Mouse (Mus musculus) bone marrow, adult 2 months (tissue): ENCODE results near the gene Cacna2d2. TPM values are rescaled to one million over a fixed set of nuclear protein-coding genes. Genes with fewer than 3 reads are reported as not detected.
A peak's percentile ranks its signal among the peaks of the same experiment; 100 is the strongest.

ENCODE experiments used
- H3K27ac ChIP-seq: fragments of 200-500 bp; 2 replicates; pipeline ENCODE4 v1.5.1; 2012; ENCODE audit warnings: low read depth, mild to moderate bottlenecking, control low read depth, inconsistent platforms, low read length; ENCODE audit not compliant: control insufficient read depth, poor library complexity, insufficient read depth
- H3K4me1 ChIP-seq: fragments of 200-500 bp; 2 replicates; pipeline ENCODE4 v1.6.1; 2011; ENCODE audit warnings: low read length; ENCODE audit not compliant: control insufficient read depth, insufficient read depth
- H3K4me3 ChIP-seq: fragments of 200-500 bp; replicated peaks from 2 replicates; pipeline ENCODE3; 2011; ENCODE audit warnings: mild to moderate bottlenecking, low read depth, low read length, control low read depth; ENCODE audit not compliant: control insufficient read depth
- CTCF ChIP-seq: fragments of 200-500 bp; IDR thresholded peaks from 2 replicates; pipeline ENCODE4 v1.5.1; 2011; ENCODE audit warnings: low read length, control low read depth; ENCODE audit not compliant: control insufficient read depth, insufficient read depth
- POLR2A ChIP-seq: fragments of 200-500 bp; IDR thresholded peaks from 2 replicates; pipeline ENCODE4 v1.6.1; 2011; ENCODE audit warnings: low read depth, mild to moderate bottlenecking, control low read depth, low read length, borderline replicate concordance; ENCODE audit not compliant: control insufficient read depth
- WGBS: fragments of 180-500 bp; shearing (Covaris S2); methylation state at CpG from one replicate; pipeline ENCODE4 v1.1.7; 2018; 5-methylcytosine and 5-hydroxymethylcytosine counted together
- polyA plus RNA-seq: library from polyadenylated mRNA; stranded (reverse); fragments of >200 nt; gene quantifications from 2 replicates; pipeline ENCODE4 v1.2.4, GENCODE M21; 2011; ENCODE audit warnings: low replicate concordance; ENCODE audit not compliant: missing spikeins, insufficient read depth, insufficient read length

Cacna2d2 gene
- polyA plus RNA-seq, 1 experiment, result not detected

- Histone ChIP-seq H3K4me1 (peaks cover 13% of the 10 kb centered on the region; the same call in 1 of the 2 replicates), H3K27ac (peak within 1 kb of the TSS; percentile 68), H3K4me3 (peak within 1 kb of the TSS; percentile 57)
- TF ChIP-seq CTCF (no peak), POLR2A (0 out of 2 replicates have a peak, but pooled peaks have one; percentile 31)
- 2% methylated on average over 63 of the region's 63 CpGs for WGBS
These were observed 151.9 kb downstream of the Cacna2d2 start, which contains the start of gene Rassf1 for GRCm38 (mm10) chr9:107551117-107551889. TSS of gene Rassf1 (plus strand) at chr9:107551555.

- Histone ChIP-seq H3K27ac (no peak overlapping the region), H3K4me3 (peak overlapping the region; percentile 57), H3K4me1 (peaks cover 13% of the 10 kb centered on the region)
- TF ChIP-seq POLR2A (no peak), CTCF (no peak)
- 43% methylated on average over 8 of the region's 8 CpGs for WGBS
These were observed 152.5 kb downstream of the Cacna2d2 start for GRCm38 (mm10) chr9:107551890-107552355.

GRCm38 (mm10) chr9:107552690-107553393, 153.4 kb downstream of the Cacna2d2 start:
- H3K4me1 ChIP-seq, result peaks cover 12% of the 10 kb centered on the region
- H3K4me3 ChIP-seq, result no peak overlapping the region
- 75% methylated on average over 5 of the region's 5 CpGs for WGBS
- TF ChIP-seq POLR2A (no peak), CTCF (no peak)
- H3K27ac ChIP-seq, result no peak overlapping the region

GRCm38 (mm10) chr9:107553541-107554318, 154.3 kb downstream of the Cacna2d2 start:
- 4% methylated on average over 37 of the region's 37 CpGs for WGBS
- TF ChIP-seq POLR2A (no peak), CTCF (no peak)
- H3K4me1 ChIP-seq, result peaks cover 12% of the 10 kb centered on the region
- H3K4me3 ChIP-seq, result peak overlapping the region; percentile 53
- H3K27ac ChIP-seq, result peak overlapping the region; percentile 7; the same call in 1 of the 2 replicates

- Histone ChIP-seq H3K27ac (peak overlapping the region; percentile 98), H3K4me1 (peaks cover 12% of the 10 kb centered on the region), H3K4me3 (peak overlapping the region; percentile 94)
- peak; percentile 7; the same call in 1 of the 2 replicates for TF ChIP-seq CTCF
- TF ChIP-seq POLR2A, result peak; percentile 93
- under 1% methylated on average over 53 of the region's 53 CpGs for WGBS
These were observed 155.0 kb downstream of the Cacna2d2 start for GRCm38 (mm10) chr9:107554319-107554825.

GRCm38 (mm10) chr9:107555031-107555457, 155.6 kb downstream of the Cacna2d2 start:
- peak overlapping the region; percentile 98 for H3K27ac ChIP-seq
- no peak for TF ChIP-seq CTCF
- TF ChIP-seq POLR2A, result 0 out of 2 replicates have a peak, but pooled peaks have one; percentile 35
- under 1% methylated on average over 23 of the region's 23 CpGs for WGBS
- H3K4me3 ChIP-seq, result peak overlapping the region; percentile 94
- H3K4me1 ChIP-seq, result peaks cover 12% of the 10 kb centered on the region

- peak overlapping the region; percentile 94 for H3K4me3 ChIP-seq
- peaks cover 11% of the 10 kb centered on the region for H3K4me1 ChIP-seq
- H3K27ac ChIP-seq, result peak overlapping the region; percentile 98; the same call in 1 of the 2 replicates
- TF ChIP-seq POLR2A (no peak), CTCF (no peak)
- WGBS, result 34% methylated on average over 2 of the region's 2 CpGs
These were observed 156.3 kb downstream of the Cacna2d2 start for GRCm38 (mm10) chr9:107555701-107556100.
